Mouse (Mus musculus): ENCODE results near the gene Mov10.
"Not testable (repeated sequence)": the region's sequence is repeated elsewhere in the genome, so short reads cannot be mapped to it uniquely, and the experiment has no call there.

Mov10 gene

GRCm38 (mm10) chr3:104817991-104818748 is at the start of gene Mov10:
Gene Mov10 (minus strand): TSS chr3:104818563.
- DNase-seq (ENCODE audit: low spot score), result peak; percentile 86

- DNase-seq (ENCODE audit: low spot score), result not testable (repeated sequence)
Measured at GRCm38 (mm10) chr3:104866674-104867073, 48.3 kb upstream of the Mov10 start.

- no peak for DNase-seq (ENCODE audit: low spot score)
Measured at GRCm38 (mm10) chr3:104865341-104865788, 47.0 kb upstream of the Mov10 start.

- peak; percentile 88 for DNase-seq (ENCODE audit: low spot score)
Measured at GRCm38 (mm10) chr3:104864651-104865340, 46.4 kb upstream of the Mov10 start.

DNA sequence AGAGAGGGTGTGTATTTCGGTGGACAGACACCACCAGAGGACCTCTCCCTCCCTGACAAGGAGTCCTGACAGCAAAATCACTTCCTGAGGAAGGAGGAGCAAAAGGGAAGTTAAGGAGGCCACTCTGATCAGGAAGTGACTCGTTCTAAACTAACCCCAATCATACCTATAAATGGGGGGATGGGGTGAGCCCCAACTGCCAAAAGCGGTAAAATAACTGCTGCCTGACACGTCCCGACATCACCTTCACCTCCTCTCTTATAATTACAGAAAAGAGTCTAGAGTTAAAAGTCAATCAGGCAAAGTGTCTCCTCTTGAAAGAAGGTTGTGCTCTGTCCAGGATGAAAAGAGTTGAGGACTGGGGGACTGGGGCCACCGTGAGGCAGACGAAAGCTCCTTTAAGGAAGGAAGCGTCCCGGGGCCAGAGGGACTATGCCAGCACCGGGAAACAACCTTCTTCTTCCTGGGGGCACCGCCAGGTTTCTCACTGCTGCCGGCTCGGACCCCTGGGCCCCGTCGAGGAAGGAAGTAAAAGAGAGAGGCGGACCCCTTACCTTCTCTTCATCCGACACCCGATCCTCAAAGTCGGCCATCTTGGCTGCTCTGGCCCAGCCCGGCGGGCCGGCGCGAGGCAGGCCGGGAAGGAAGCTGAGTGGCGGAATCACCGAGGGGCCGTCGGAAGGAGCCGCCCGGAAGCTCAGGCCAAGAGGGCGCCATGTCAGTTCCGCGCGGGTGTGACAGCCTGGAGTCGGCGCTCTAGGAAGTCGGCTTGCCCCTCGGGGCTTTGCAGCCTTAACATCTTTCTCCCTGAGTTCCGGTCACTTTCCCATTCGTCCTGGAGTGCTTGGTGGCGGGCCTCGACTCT is 45.7 kb upstream of the Mov10 start, which contains the start of the genes St7l and Capza1:
Gene St7l (plus strand): TSS at position 220 of the 865 bp plus-strand sequence.
Gene Capza1 (minus strand): TSS at position 720 of the 865 bp plus-strand sequence.
- peak; percentile 90 for DNase-seq (ENCODE audit: low spot score)

DNA sequence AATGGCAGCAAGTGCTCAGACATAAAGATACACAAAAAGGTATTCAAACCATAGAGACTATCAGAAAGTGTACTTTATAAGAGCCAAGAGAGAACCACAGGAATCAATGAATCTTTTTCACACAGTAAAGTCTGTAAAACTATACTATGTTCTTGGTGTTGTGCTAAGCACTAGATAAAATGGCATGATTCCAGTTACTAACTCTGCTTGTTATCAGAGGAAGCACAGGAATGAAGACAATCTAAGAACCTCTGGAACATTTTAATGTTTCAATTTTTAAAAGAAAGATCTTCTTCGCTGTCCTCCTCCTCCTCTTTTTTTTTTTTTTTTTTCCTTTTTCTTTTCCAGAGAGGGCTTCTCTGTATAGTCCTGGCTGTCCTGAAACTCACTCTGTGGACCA is 40.2 kb upstream of the Mov10 start:
- DNase-seq (ENCODE audit: low spot score), result no peak

DNA sequence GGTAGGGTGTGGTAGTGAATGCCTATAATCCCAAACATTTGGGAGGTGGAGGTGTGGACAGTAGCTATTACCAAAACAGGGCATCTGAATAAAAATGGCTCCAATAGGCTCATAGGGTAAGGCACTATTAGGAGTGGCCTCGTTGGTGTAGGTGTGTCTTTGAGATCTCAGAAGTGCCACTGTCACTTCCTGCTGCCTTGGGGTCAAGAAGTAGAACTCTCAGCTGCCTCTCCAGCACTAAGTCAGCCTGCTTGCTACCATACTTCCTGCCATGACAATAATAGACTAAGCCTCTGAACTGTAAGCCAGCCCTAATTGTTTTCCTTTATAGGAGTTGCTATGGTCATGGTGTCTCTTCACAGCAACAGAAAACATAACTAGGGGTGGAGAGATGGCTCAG is 37.7 kb upstream of the Mov10 start:
- DNase-seq (ENCODE audit: low spot score), result no peak

DNA sequence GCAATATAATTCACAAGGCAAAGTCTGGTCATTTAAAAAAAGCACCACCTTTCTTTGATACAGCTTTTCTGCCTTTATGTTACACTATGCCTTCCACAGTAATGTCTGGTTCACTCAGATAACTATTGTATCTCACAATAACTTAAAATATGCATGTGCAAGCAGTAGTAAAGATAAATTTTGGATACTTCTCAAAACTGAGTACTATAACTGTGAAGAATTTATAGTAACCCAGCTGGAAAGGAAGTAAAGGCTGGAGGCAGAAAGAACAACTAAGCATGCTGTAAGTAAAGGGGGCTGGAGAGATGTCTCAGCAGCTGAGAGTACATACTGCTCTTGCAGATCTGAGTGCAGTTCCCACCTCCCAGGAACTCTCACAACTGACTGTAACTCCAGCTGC is 36.5 kb upstream of the Mov10 start:
- no peak for DNase-seq (ENCODE audit: low spot score)

DNA sequence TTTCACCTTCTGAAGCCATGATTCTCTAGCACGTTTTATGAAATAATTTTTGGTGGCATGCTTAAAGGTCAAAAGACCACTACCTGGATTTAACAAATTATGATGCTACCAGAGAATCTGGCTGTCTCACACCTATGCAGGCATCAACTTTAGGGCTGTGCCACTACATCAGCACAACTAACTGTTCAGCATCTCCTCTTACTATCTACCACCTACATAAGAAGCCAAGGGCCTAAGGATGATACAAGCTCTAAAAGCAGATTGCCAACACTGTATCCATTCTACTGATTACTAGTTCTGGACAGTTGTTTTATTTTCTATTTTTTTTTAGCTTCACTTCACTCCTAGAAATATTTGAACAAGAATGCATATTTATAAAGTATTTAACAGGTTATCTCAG is 36.1 kb upstream of the Mov10 start:
- no peak for DNase-seq (ENCODE audit: low spot score)

DNA sequence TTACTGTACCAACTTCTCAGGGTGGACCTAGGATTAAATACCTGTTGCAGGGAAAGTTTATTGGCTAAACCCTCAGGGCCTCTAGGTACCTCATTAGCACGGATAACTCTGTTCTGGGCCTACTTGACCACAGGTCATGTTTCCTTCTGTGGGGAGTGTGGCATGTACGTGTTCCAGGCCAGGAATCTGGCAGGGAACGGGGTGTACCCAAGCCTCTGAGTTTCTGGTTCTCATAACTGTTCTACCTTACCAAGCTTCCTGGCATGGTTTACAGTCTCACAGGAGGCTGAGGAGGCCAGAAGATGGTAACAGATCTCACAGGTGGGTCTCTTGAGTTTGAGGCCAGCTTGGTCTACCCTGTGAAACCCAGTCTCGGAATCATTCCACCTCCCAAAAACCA is 28.2 kb upstream of the Mov10 start:
- no peak for DNase-seq (ENCODE audit: low spot score)

GRCm38 (mm10) chr3:104841049-104841448 is 22.7 kb upstream of the Mov10 start:
- no peak for DNase-seq (ENCODE audit: low spot score)

DNA sequence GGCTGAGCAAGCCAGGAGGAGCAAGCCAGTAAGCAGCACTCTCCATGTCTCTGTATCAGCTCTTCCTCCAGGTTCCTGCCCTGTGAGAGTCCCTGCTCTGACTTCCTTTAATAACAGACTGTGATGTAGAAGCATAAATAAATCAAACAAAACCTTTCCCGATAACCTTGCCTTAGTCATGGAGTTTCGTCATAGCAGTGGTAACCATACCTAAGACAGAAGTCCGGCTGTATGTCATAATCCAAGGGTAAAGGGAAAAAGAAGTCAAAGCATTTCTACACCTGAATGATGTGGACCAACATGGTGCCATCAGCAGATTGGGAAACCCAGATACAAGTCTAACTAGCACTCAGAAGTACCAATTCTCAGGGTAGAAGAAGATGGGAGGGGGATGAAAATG is 17.4 kb upstream of the Mov10 start:
- DNase-seq (ENCODE audit: low spot score), result no peak

- no peak for DNase-seq (ENCODE audit: low spot score)
Measured at GRCm38 (mm10) chr3:104822413-104822812, 4.0 kb upstream of the Mov10 start.

- DNase-seq (ENCODE audit: low spot score), result no peak
Measured at GRCm38 (mm10) chr3:104820426-104820825, 2.1 kb upstream of the Mov10 start.

DNA sequence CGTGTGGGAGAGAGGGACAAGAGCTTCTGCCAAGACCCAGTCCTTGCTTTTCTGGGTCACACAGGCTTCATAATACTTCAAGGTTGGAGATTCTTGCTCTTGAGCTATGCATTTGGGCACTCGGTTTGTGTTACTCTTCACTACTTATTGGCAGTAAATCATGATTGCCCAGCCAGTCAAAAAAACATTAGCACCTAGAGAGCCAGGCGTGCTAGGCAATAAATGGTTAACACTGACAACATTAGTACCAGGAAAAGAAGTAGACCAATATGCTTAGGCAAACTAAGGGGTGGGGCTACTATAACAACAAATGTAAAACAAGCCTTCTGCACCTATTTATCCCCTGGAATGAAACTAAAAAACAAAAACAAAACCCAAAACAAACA is 379 bp upstream of the Mov10 start:
- DNase-seq (ENCODE audit: low spot score), result no peak

GRCm38 (mm10) chr3:104817481-104817990 is 827 bp downstream of the Mov10 start:
- DNase-seq (ENCODE audit: low spot score), result peak; percentile 71

DNA sequence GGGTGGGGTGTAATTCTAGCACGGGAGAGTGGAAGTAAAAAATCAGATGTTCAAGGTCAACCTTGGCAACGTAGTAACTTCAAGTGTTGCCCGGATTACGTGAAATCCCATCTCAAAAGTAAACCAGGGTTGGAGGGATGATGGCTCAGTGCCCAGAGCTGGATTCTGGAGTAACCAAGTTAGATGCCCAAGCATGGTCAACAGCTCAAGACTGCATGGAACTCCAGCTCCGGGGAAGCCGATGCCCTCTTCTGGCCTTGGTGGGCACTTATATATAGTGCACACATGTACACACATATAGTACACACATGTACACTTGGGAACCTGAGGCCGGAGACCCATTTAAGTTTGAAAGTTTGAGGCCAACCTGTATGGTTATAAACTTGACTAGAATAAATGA is 2.2 kb downstream of the Mov10 start:
- no peak for DNase-seq (ENCODE audit: low spot score)

GRCm38 (mm10) chr3:104815346-104815745 is 3.0 kb downstream of the Mov10 start:
- no peak for DNase-seq (ENCODE audit: low spot score)

GRCm38 (mm10) chr3:104814746-104815145 is 3.6 kb downstream of the Mov10 start:
- DNase-seq (ENCODE audit: low spot score), result no peak

GRCm38 (mm10) chr3:104813227-104813626 is 5.1 kb downstream of the Mov10 start:
- DNase-seq (ENCODE audit: low spot score), result not testable (repeated sequence)

DNA sequence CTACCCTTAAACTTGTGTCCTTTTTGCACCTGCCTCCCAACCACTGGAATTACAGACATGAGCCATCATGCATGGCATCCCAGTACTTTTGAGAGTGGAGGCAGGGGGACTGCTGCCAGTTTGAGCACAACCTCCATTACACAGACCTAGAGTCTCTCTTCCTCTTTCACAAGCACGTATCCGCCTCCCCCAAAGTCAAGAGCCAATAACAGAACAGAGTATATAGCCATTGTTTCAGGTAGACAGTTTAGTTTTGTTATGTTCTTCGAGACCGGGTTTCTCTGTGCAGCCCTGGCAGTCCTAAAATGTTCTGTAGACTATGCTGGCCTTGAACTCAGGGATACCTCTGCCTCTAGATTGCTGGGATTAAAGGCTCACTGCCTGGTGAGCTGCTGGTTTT is 6.1 kb downstream of the Mov10 start:
- DNase-seq (ENCODE audit: low spot score), result no peak

GRCm38 (mm10) chr3:104811752-104812151 is 6.6 kb downstream of the Mov10 start:
- DNase-seq (ENCODE audit: low spot score), result no peak

Measured in ovary, postnatal 36 days (tissue).